Mouse (Mus musculus) hindbrain, embryonic 14.5 days (tissue): Measurements from ENCODE around the gene Gm44790. TPM values are rescaled to one million over a fixed set of nuclear protein-coding genes. Genes with fewer than 3 reads are reported as not detected.

ENCODE experiments used
- ATAC-seq: fragments of 200-750 bp; cut with Nextera tagmentation; 2 replicates; pipeline ENCODE4 v1.8.0; 2017; ENCODE audit warnings: moderate number of reproducible peaks, mild to moderate bottlenecking, moderate TSS enrichment, moderate library complexity; ENCODE audit not compliant: low FRiP score
- DNase-seq: peaks from one replicate; pipeline ENCODE4 v3.0.0-alpha.2; 2015; ENCODE audit warnings: low spot score
- H3K27ac ChIP-seq: fragments of 300-500 bp; sonication (generic); 2 replicates; pipeline ENCODE4 v1.5.1; 2014; ENCODE audit warnings: mild to moderate bottlenecking, moderate library complexity
- H3K27me3 ChIP-seq: fragments of 300-500 bp; sonication (generic); 2 replicates; pipeline ENCODE4 v1.6.1; 2014; ENCODE audit warnings: mild to moderate bottlenecking, low read length, mixed read lengths; ENCODE audit not compliant: control insufficient read depth, insufficient read depth
- H3K36me3 ChIP-seq: fragments of 300-500 bp; sonication (generic); replicated peaks from 2 replicates; pipeline ENCODE4 v1.6.1; 2014; ENCODE audit not compliant: control insufficient read depth, insufficient read depth
- H3K4me1 ChIP-seq: fragments of 300-500 bp; sonication (generic); replicated peaks from 2 replicates; pipeline ENCODE4 v1.6.1; 2014; ENCODE audit warnings: antibody characterized with exemption, low read length, mixed read lengths; ENCODE audit not compliant: control insufficient read depth, insufficient read depth
- H3K4me2 ChIP-seq: fragments of 300-500 bp; sonication (generic); replicated peaks from 2 replicates; pipeline ENCODE4 v1.6.1; 2014; ENCODE audit warnings: mild to moderate bottlenecking, moderate library complexity
- H3K4me3 ChIP-seq: fragments of 300-500 bp; sonication (generic); replicated peaks from 2 replicates; pipeline ENCODE4 v1.5.1; 2014; ENCODE audit warnings: mild to moderate bottlenecking, low read length
- H3K9ac ChIP-seq: fragments of 300-500 bp; sonication (generic); 2 replicates; pipeline ENCODE4 v1.6.1; 2014
- H3K9me3 ChIP-seq: fragments of 300-500 bp; sonication (generic); 2 replicates; pipeline ENCODE4 v1.6.1; 2016; ENCODE audit warnings: low read length; ENCODE audit not compliant: control insufficient read depth
- WGBS: fragments of 180-500 bp; shearing (Covaris S2); extraction: QIAGEN DNeasy Blood & Tissue Kit; methylation state at CpG from one replicate; pipeline ENCODE4 v1.1.7; 2014; 5-methylcytosine and 5-hydroxymethylcytosine counted together
- polyA plus RNA-seq: library from polyadenylated mRNA; unstranded; fragments of >200 nt; fragmentation: Nextera tagmentation; extraction: Ambion mirVana; gene quantifications from 2 replicates; pipeline ENCODE4 v1.2.1, GENCODE M21; 2014

Gm44790 gene
- polyA plus RNA-seq, 1 experiment from 2014 or later: not detected

- Histone ChIP-seq H3K36me3 (peaks cover 78% of the 10 kb centered on the region), H3K4me1 (no peaks in the 10 kb centered on the region), H3K27me3 (no peaks in the 10 kb centered on the region), H3K9ac (no peak overlapping the region), H3K27ac (no peak overlapping the region), H3K4me3 (no peak overlapping the region), H3K9me3 (no peaks in the 10 kb centered on the region), H3K4me2 (no peak overlapping the region)
- ATAC-seq: no peak
- DNase-seq: no peak
- 88% methylated on average over 1 of the region's 1 CpGs for whole genome bisulfite sequencing
These were observed 7.2 kb downstream of the Gm44790 start for GRCm38 (mm10) chr6:86433696-86434095.

DNA sequence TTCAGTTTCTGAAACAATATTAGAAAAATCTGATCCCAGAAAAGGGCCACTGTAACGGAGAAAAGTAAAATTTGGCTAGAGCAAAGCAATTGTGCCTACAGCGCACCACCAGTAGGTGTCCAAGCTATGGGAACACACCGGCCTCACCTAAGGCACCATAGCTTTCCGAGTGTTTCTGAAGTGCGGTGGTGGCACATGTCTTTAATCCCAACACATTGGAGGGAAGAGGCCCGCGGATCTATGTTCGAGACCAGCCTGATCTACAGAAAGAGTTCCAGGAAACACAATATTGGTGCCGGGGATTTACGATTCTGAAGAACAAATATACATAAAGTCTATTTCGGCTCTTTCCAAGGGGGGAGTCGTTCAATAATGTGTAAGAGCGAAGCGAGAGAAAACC is 11.3 kb downstream of the Gm44790 start:
- Histone ChIP-seq H3K9ac (peak overlapping the region; percentile 89), H3K4me3 (peak overlapping the region; percentile 74), H3K27me3 (no peaks in the 10 kb centered on the region), H3K4me1 (peaks cover 9% of the 10 kb centered on the region), H3K4me2 (peak overlapping the region; percentile 80), H3K36me3 (peaks cover 41% of the 10 kb centered on the region), H3K9me3 (no peaks in the 10 kb centered on the region), H3K27ac (peak overlapping the region; percentile 88)
- WGBS: 1% methylated on average over 14 of the region's 14 CpGs
- ATAC-seq (peak; percentile 41; the same call in 1 of the 2 replicates), DNase-seq (peak; percentile 51)

DNA sequence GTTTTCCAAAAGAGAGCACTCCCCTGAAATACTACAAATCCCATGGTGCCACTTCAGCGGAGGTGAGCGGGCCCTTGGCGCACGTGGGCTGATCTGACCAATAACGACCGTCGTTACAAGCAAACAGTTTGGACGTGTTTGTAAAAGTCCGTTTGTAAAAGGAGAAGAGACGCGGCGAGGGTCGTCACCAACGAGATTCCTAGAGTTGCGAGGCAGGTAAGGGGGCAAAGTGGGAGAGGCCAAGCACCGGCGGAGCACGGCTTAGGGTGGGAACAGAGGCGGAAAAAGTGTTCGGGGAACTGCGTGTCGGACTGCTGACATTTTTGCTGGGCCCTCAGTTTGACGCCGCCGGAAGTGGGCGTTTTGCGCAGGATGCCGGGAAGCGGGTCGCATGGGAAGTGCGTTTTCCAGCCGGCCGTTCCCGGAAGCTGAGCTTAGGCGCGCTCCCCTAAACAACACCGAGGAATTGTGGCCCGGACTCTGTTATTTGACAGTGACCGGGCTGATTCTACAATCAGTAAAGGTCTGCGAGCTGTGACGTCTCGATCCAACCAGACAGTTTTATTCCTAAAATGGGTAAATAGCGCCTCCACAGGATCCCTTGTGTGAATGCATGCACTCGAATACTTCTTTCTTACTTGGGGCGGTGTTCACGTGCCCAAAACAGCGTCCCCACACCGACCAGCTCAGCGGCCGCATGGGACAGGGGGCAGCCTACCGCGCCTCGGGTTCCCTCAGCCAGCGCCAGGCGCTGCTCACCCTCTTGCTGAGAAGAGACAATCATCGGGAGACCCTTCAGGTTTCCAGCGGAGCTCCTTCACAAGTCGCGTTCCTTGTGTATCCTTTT is 12.0 kb downstream of the Gm44790 start, which contains the start of gene C87436:
TSS of gene C87436 (plus strand) at position 103 of the 847 bp plus-strand sequence.
- WGBS: under 1% methylated on average over 59 of the region's 59 CpGs
- H3K9me3 ChIP-seq: no peaks in the 10 kb centered on the region

GRCm38 (mm10) chr6:86439119-86439496 is 12.7 kb downstream of the Gm44790 start:
- H3K9ac ChIP-seq: peak overlapping the region; percentile 89
- peak overlapping the region; percentile 88 for H3K27ac ChIP-seq
- DNase-seq: no peak
- H3K4me2 ChIP-seq: peak overlapping the region; percentile 80
- WGBS: 6% methylated on average over 13 of the region's 13 CpGs
- peaks cover 9% of the 10 kb centered on the region for H3K4me1 ChIP-seq
- no peak for ATAC-seq
- H3K4me3 ChIP-seq: peak overlapping the region; percentile 74
- no peaks in the 10 kb centered on the region for H3K27me3 ChIP-seq
- H3K9me3 ChIP-seq: no peaks in the 10 kb centered on the region
- peaks cover 37% of the 10 kb centered on the region for H3K36me3 ChIP-seq

More for the DNA sequence above, 12.0 kb downstream of the Gm44790 start, which contains the start of gene C87436:
- DNase-seq (peak; percentile 96), ATAC-seq (peak; percentile 95)
- Histone ChIP-seq H3K4me1 (peaks cover 9% of the 10 kb centered on the region), H3K36me3 (peaks cover 37% of the 10 kb centered on the region), H3K9ac (peak within 1 kb of the TSS; percentile 89), H3K27me3 (no peaks in the 10 kb centered on the region), H3K27ac (peak within 1 kb of the TSS; percentile 88), H3K4me2 (peak within 1 kb of the TSS; percentile 80), H3K4me3 (peak within 1 kb of the TSS; percentile 74)

- Histone ChIP-seq H3K4me2 (peak overlapping the region; percentile 80), H3K9ac (peak overlapping the region; percentile 89), H3K9me3 (no peaks in the 10 kb centered on the region), H3K27me3 (no peaks in the 10 kb centered on the region), H3K4me3 (peak overlapping the region; percentile 74), H3K4me1 (peaks cover 9% of the 10 kb centered on the region), H3K36me3 (peaks cover 37% of the 10 kb centered on the region), H3K27ac (peak overlapping the region; percentile 88; the same call in 1 of the 2 replicates)
- 90% methylated on average over 1 of the region's 1 CpGs for WGBS
- DNase-seq: no peak
- ATAC-seq: no peak
These were observed 13.1 kb downstream of the Gm44790 start for GRCm38 (mm10) chr6:86439531-86439930.

GRCm38 (mm10) chr6:86441571-86441970 is 15.1 kb downstream of the Gm44790 start:
- no peak for DNase-seq
- H3K4me2 ChIP-seq: no peak overlapping the region
- H3K36me3 ChIP-seq: peaks cover 31% of the 10 kb centered on the region
- no peak overlapping the region for H3K9ac ChIP-seq
- 94% methylated on average over 10 of the region's 10 CpGs for WGBS
- H3K4me1 ChIP-seq: peaks cover 9% of the 10 kb centered on the region
- no peaks in the 10 kb centered on the region for H3K9me3 ChIP-seq
- H3K4me3 ChIP-seq: no peak overlapping the region
- H3K27ac ChIP-seq: no peak overlapping the region
- no peaks in the 10 kb centered on the region for H3K27me3 ChIP-seq
- no peak for ATAC-seq

DNA sequence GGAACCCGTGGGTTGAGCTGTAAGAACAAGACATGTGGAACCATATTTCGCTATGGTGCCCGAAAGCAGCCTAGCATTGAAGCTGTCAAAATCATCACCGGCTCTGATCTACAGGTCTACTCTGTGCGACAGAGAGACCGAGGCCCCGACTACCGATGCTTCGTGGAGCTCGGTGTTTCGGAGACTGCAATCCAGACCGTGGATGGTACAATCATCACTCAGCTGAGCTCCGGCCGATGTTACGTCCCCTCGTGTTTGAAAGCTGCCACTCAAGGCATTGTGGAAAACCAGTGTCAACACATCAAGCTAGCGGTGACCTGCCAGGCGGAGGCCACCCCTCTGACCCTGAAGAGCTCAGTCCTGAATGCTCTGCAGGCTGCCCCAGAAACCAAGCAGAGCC is 19.1 kb downstream of the Gm44790 start:
- Histone ChIP-seq H3K36me3 (peaks cover 65% of the 10 kb centered on the region), H3K27ac (no peak overlapping the region), H3K9me3 (no peaks in the 10 kb centered on the region), H3K4me3 (no peak overlapping the region), H3K27me3 (no peaks in the 10 kb centered on the region), H3K9ac (no peak overlapping the region), H3K4me1 (no peaks in the 10 kb centered on the region), H3K4me2 (no peak overlapping the region)
- 94% methylated on average over 18 of the region's 18 CpGs for WGBS
- DNase-seq (no peak), ATAC-seq (no peak)

- H3K27me3 ChIP-seq: no peaks in the 10 kb centered on the region
- WGBS: 91% methylated on average over 1 of the region's 1 CpGs
- H3K4me1 ChIP-seq: no peaks in the 10 kb centered on the region
- H3K9me3 ChIP-seq: no peaks in the 10 kb centered on the region
- no peak overlapping the region for H3K27ac ChIP-seq
- DNase-seq (no peak), ATAC-seq (no peak)
- H3K4me2 ChIP-seq: no peak overlapping the region
- H3K36me3 ChIP-seq: peaks cover 77% of the 10 kb centered on the region
- no peak overlapping the region for H3K9ac ChIP-seq
- H3K4me3 ChIP-seq: no peak overlapping the region
These were observed 20.6 kb downstream of the Gm44790 start for GRCm38 (mm10) chr6:86446927-86447568.

DNA sequence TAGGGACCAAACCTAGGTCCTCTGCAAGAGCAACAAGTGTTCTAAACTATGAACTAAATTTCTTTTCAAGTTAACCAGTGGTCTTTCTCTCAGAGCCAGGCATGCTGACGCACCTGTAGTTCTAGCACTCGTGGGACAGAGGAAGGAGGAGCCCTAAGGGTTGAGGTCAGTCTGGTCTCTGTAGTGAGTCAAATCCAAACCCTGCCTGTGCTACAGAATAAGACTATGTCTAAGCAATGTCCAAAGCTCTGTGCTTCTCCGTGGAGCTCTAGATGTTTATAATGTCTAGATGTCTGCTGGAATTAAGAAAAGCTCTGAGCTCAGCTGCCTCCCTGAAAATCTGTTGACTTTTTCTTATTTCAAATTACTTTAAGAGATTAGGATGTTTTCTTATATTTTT is 30.3 kb downstream of the Gm44790 start:
- Histone ChIP-seq H3K36me3 (peaks cover 89% of the 10 kb centered on the region), H3K4me1 (no peaks in the 10 kb centered on the region), H3K4me3 (no peak overlapping the region), H3K27me3 (no peaks in the 10 kb centered on the region), H3K4me2 (no peak overlapping the region), H3K27ac (no peak overlapping the region), H3K9ac (no peak overlapping the region), H3K9me3 (no peaks in the 10 kb centered on the region)
- WGBS: 92% methylated on average over 3 of the region's 3 CpGs
- DNase-seq (no peak), ATAC-seq (no peak)
